Mouse (Mus musculus): ENCODE results near the gene Itgb4.

The Itgb4 gene

DNA sequence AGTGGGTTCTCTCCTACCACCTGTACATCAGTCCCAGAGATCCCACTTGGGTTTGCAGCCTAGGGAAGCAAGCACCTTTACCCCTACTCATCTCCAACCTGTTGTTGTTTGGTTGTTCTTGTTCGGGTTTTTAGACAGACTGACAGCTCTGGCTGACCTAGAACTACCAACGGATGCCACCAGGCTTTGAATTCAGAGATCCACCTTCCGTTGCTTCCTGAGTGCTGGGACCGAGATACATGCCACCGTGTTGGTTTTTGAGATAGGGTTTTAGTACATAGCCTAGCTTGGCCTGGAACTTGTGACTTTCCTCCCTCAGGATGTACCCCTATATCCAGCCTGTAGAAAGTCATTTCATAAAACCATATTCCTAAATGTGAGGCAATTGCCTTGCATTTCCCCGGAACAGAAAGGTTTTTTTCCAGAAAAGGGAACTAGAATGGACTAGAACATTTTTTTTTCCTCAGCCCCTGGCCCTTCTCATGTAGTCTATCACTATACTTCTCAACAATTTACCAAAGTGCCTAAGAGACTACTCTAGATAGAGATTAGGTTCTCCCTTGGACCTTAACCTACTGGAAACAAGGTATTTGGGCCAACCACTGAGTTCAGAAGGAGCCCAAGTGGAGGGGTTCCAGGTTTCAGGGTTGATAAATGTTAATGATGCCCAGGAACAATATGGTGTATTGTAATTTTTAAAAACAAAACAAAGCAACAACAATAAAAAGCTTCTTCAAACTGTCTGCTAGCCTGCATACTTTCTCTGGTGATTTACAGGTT, 54.8 kb downstream of the Itgb4 start:
- DNase-seq = no peak

DNA sequence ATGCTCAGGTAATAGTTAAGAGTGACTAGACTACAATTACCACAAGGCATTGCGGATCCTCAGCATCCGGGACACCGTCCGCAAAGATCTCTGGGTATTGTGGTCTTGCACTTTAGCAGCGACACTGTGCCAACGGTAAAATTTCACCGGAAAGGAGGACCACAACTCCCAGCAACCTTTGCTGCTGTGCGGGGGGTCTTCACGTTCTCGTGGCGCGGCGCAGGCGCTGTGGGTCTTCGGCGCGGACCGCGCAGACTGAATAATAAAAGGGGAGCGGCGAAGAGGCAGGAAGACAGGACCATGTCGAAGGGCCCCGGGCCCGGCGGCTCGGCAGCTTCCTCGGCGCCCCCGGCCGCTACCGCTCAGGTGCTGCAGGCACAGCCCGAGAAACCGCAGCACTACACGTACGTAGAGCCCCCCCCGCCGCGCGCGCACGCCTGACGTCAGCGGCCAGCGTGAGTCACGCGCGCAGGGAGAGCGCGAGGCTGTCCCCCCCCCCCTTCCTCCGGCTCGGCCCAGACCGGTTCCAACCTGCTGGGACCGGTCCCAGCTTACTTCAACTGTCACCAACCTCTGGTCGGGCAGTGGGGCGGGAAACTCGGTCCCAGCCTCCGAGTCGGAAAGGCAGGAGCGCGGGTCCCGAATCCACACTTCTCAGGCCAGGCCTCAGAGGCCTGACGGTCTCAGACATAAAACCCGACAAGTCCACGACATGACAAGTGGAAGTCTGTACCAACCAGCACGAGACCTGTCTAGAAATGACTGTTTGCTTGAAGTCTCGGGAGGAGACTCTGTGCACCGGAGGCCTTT, 55.8 kb downstream of the Itgb4 start, which contains the start of gene Unk:
Unk (plus strand) TSS at position 235 of the 810 bp plus-strand sequence.
- DNase-seq = peak; percentile 97

DNA sequence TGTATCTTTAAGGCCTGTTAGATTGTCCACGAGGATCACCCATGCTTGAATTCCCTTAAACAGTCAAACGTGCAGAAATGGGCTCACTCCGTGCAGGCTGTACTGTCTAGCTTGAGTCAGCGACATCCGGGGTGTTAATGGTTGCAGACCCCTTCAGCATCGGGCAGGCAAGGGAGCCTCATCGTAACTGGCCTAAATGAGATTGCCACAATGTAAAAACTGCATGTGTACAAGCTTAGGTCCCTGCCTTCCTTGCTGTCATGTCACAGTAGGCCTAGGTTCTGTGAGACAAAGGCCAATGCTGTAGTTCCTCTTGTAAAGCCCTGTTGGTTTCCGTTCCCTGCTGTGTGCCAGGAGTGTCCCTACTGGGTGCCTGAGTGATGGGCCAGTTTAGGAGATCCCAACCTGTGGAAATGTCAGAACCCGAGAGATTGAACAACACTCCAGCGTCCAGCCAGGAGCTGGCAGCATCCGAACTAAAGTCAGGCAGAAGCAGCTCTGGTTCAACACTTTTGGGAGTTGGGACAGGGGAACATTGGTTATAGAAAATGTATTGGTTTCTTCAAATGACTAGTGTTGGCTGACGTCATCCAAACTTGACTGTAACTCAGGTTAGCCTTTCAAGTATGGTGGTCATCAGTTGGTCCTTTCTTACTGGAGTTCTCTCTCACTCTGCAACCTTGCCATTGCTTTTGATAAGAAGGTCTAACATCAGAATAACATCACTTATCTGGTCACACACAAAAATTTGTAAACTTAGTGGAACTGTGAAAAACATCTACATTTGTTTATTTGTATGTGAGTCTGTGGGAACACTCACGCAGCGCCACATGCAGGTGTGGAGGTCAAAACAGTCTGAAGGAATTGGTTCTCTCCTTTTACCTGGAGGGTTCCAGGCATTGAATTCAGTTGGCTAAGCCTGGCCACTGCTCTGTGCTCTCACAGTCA, 56.7 kb downstream of the Itgb4 start:
- DNase-seq = peak; percentile 29

DNA sequence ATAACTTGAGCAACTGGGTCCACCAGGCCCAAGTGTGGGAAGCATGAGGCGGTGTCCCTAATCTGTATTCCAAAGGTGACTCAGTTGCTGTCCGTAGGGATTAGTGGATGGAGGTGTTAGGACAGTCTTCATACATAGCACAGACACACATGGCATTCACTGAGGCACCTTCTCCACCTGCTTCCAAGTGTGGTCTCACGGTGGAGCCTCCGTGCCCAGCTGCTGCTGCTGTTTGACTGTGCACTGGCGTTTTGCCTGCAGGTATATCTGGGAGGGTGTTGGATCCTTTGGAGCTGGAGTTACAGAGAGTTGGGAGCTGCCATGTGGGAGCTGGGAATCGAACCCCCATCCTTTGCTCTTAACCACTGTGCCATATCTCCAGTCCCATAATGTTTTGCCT, 60.1 kb downstream of the Itgb4 start:
- no peak for DNase-seq

DNA sequence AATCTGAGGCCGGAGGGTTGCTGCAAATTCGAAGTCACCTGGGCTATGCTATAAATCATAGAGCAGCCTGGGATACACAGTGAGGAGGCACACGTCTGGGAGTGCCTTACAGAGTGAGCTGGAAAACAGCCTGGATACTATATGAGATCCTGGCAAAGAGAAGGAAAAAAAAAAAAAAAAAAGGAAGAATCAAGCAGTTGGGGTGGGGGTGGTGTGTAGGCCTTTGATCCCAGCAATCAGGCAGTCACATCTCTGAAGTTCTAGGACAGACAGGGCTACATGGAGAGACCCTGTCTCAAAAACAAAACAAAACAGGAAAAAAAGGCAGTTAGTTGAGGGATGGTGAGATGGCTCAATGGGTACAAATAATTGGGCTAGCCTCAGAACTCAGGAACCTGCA, 62.2 kb downstream of the Itgb4 start:
- DNase-seq = no peak

DNA sequence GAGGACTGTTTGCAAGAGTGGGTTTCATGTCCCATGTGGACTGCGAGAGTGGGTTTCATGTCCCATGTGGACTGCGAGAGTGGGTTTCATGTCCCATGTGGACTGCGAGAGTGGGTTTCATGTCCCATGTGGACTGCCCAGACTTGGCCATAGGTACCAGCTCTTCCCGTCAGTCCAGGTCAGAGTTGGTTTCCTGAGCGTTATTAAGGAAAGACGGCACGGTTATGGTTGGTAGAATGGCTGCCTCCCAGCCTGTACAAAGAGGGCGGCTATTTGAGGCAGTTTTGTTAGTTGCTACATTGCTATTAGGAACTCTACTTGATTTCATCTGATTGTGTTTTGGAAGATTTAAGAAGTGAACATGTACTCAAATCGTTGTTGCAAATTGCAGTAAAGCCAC, 63.3 kb downstream of the Itgb4 start:
- no peak for DNase-seq

DNA sequence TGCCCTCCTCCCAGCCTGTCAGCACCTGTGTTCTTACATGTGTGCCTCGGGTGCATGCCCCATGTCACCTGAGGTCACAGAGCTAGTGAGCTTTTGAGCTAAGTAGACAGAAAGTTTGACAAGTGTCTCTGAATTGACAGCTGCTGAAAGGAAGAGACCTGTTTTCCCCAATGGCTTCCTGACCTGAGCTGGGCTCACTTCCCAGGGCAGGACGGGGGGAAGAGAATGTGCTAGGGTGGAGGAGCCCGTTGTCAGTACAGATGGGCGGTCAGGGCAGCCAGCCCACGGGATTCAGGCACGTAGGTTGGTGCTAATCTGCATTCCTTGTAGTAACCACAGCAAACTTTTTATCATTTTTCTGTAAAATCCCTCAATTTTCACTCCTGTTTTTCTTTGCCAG, 66.1 kb downstream of the Itgb4 start:
- no peak for DNase-seq

DNA sequence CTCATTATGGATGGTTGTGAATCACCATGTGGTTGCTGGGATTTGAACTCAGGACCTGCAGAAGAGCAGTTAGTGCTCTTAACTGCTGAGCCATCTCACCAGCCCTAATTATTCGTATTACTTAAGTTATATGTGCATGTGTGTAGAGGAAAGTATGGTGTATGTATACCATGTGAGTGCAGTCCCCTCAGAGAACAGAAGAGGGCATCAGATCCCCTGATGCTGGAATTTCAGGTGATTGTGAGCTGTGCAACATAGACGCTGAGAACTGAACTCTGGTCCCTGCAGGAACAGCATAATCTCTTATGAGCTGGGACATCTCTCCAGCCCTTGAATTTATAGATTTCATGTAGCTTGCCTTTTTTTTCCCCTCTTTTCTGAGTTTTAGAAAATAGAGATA, 67.3 kb downstream of the Itgb4 start:
- DNase-seq = no peak

DNA sequence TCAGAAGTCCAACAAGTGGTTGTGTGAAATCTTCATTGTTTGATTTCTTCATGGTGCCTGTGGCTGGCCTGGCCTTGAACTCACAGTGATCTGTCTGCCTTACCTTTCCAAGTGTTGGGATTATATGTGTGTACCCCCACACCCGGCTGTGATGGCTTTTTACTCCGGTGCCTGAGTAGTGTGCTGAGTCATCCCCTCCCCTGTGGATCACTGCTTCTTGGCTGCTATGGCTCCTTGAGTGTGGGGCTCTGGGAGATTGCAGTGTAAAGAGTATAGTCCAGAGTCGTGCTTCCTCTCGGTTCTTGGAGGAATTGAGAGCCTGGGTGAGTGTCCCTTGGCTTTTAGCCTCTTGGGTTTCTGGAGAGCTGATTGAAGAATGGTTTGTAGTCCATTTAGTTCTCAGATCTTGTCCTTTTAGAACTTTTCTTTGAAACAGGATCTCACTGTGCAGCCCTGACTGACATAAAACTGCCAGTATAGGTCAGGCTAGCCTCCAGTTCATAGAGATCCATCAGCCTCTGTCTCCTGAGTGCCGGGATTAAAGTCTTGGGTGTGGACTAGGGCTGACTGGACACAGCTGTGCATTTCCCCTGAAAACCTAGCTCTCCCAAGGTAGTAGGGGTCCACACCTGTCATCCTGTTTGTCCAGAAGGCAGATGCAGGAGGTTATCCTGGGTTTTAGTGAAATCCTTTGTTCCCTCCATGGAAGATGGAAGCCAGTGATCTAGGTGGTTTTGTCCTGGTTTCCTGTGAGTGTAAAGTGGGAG, 68.0 kb downstream of the Itgb4 start:
- DNase-seq = no peak

DNA sequence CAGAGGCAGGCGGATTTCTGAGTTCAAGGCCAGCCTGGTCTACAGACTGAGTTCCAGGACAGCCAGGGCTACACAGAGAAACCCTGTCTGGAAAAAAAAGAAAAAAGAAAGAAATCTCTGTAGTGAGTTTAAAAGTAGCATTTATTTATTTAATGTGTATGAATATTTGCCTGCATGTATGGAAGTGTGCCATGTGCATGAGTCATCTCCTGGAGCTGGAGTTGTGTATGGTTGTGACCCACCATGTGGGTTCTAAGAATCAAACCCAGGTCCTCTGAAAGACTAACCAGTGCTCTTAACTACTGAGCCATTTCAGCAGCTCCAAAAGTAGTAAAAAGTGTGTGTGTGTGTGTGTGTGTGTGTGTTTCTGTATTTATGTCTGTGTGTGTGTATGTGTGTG, 68.8 kb downstream of the Itgb4 start:
- DNase-seq = no peak

DNA sequence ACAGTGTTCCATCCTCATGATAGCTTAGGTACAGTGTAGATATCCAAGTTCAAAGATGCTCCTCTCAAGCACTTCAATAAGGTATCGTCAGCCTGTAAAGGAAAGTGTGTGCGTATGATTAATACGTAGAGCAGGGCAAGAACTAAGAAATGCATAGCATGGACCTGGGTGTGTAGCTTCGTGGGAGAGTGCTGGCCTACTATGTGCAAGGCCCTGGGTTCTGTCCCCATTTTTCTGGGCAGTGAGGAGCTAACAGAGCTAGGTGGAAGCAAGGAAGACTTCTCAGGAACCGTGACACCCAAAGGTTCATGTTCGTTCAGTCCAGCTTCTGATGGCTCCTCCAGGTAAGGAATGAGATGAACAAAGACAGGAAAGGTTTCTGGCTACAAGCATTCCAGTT, 70.7 kb downstream of the Itgb4 start:
- no peak for DNase-seq

DNA sequence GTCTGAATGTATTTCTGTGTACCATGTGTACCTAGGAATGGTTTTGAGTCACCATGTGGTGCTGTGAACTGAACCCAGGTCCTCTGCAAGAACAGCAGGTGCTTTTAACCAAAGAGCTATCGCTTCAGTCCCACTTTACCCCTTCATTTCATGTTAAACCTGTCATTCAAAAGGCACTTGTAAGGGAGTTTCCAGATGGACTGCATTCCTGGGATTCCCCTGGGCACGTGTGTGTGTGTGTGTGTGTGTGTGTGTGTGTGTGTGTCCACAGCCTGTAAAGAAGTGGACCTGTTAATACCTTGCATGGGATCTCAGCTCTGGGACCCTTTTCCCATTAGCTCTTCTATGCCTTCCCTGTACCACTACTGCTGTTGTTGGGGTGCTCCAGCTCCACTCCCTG, 75.1 kb downstream of the Itgb4 start:
- no peak for DNase-seq

DNA sequence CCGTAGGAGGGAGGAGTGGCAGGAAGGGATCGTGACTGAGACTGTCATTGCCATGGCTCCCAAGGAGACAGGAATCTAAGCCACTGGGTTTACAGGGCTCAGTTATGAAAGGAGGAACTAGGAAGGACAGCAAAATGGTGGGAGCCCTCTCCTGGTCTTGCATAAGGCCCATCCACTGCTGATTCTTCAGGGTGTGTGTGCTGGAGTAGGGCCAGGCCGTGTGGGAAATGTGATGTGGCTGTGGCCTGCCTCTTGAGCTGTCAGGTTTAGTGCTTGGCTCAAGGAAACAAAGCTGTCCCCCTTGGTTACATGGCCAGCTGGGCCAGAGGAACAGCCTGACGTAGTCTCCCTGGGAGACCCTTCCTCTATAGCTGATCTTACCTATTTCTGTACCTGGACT, 75.7 kb downstream of the Itgb4 start:
- DNase-seq = no peak

DNA sequence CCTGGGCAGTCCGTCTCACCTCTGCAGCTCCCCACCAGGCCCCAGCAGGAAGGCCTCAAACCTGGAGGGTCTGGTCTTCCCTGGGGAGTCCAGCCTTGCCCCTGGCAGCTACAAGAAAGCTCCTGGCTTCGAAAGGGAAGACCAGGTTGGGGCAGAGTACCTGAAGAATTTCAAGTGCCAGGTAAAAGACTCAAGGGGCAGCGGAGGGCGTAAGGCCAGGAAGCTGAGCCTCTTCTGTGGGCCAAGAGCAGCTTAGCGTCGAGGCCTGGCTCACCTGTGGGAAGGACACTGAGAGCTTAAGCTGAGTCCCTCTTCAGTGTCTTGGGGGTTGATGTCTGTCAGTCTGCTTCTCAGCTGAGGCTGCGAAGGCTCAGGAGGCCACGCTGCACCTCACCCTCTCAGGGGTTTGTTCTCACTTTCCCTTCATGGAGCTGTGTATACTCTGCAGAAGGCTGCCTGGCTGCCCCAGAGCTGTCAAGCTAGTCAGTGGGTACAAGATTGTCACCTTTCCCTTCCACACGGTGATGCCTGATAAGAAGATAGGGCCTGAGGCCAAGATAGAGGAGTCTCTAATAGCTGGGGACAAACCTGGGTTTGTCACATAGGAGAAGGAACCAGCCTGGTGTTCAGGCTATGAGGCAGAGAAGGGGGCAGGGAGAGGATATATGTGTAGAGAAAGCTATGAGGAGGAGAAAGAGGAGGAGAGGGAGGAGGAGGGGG, 79.2 kb downstream of the Itgb4 start:
- DNase-seq = no peak

DNA sequence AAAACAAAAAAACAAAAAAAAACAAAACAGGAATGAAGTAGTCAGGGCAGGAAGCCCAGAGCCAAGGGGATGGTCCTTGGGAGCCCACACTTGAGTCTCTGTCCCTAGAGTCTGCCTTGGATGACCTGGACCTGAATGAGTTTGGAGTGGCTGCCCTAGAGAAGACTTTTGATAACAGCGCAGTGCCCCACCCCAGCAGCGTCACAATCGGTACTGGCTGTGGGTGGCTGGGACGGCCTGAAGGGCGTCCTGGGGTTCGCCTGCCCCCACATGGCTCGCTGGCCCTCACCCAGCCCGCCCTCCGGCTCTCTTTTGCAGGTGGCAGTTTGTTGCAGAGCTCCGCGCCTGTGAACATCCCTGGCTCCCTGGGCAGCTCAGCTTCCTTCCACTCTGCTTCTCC, 81.4 kb downstream of the Itgb4 start:
- DNase-seq = no peak

DNA sequence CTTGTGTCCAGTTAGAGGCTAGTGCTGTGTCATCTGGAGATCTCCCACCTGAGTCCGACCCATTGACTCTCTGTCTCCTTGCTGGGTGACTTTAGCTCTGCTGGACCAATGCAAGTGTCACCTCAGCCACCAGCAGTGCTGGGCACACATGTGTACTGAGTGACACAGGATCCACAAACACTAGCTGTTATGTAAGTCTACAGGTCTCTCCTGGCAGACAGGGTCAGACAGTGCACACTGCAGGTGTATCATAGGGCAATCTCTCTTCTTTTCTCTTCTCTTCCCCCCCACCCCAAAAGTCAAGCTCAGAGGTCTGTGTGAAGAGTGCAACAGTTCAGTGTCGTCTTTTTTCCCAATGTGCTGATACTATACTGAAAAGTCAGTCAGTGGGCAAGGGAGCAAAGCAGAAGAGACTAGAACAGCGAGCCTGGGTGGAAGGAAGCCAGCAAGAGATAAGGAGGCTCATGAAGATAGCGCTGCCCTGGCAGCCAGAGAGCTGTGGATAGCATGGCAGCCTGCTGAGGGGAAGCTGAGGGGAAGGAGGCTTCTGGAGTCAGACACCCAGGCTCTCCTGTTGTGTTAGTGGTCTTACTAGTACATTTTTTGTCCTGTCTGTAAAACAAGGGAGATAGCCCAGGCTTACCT, 82.8 kb downstream of the Itgb4 start:
- no peak for DNase-seq
